Mouse (Mus musculus) retina, adult 2 months (tissue): ENCODE data around the gene Soat1.

Experiments
- DNase-seq: peaks from one replicate; pipeline ENCODE4 v3.0.0-alpha.2; 2012; ENCODE audit warnings: low read depth, low spot score

Soat1 gene

GRCm38 (mm10) chr1:156464963-156465362, 9.2 kb downstream of the Soat1 start:
- no peak for DNase-seq

- DNase-seq, result no peak
Measured at GRCm38 (mm10) chr1:156463981-156464853, 9.9 kb downstream of the Soat1 start.

GRCm38 (mm10) chr1:156462273-156462991, 11.7 kb downstream of the Soat1 start:
- DNase-seq, result no peak

GRCm38 (mm10) chr1:156461036-156461435, 13.1 kb downstream of the Soat1 start:
- no peak for DNase-seq

- DNase-seq, result no peak
Measured at GRCm38 (mm10) chr1:156460216-156460615, 13.9 kb downstream of the Soat1 start.

- DNase-seq, result no peak
Measured at GRCm38 (mm10) chr1:156459690-156460089, 14.4 kb downstream of the Soat1 start.

- DNase-seq, result no peak
Measured at GRCm38 (mm10) chr1:156458391-156459060, 15.6 kb downstream of the Soat1 start.

- DNase-seq, result no peak
Measured at GRCm38 (mm10) chr1:156455005-156455758, 18.9 kb downstream of the Soat1 start.

GRCm38 (mm10) chr1:156454384-156454783, 19.7 kb downstream of the Soat1 start:
- no peak for DNase-seq

- no peak for DNase-seq
Measured at GRCm38 (mm10) chr1:156453876-156454275, 20.3 kb downstream of the Soat1 start.

GRCm38 (mm10) chr1:156450478-156450877, 23.7 kb downstream of the Soat1 start:
- no peak for DNase-seq

GRCm38 (mm10) chr1:156449691-156450090, 24.4 kb downstream of the Soat1 start:
- no peak for DNase-seq

- DNase-seq, result no peak
Measured at GRCm38 (mm10) chr1:156449089-156449488, 25.0 kb downstream of the Soat1 start.

GRCm38 (mm10) chr1:156445049-156445448, 29.1 kb downstream of the Soat1 start:
- no peak for DNase-seq

GRCm38 (mm10) chr1:156442776-156443175, 31.4 kb downstream of the Soat1 start:
- DNase-seq, result no peak

GRCm38 (mm10) chr1:156442266-156442665, 31.9 kb downstream of the Soat1 start:
- no peak for DNase-seq

GRCm38 (mm10) chr1:156437726-156438125, 36.4 kb downstream of the Soat1 start:
- no peak for DNase-seq

- DNase-seq, result no peak
Measured at GRCm38 (mm10) chr1:156437016-156437708, 37.0 kb downstream of the Soat1 start.

GRCm38 (mm10) chr1:156433497-156433896, 40.6 kb downstream of the Soat1 start:
- DNase-seq, result no peak

GRCm38 (mm10) chr1:156432498-156432897, 41.6 kb downstream of the Soat1 start:
- no peak for DNase-seq

- no peak for DNase-seq
Measured at GRCm38 (mm10) chr1:156428434-156428833, 45.7 kb downstream of the Soat1 start.
